Mouse (Mus musculus) urinary bladder, postnatal 36 days (tissue): ENCODE data around the gene Plch2.

ENCODE experiments used
- DNase-seq, 2 experiments: peaks; one replicate each; pipeline ENCODE4 v3.0.0; 2022; ENCODE audit warnings: low spot score in 2 of 2, mixed read lengths in 1 of 2

Gene Plch2

GRCm38 (mm10) chr4:154994876-154995275 is 61.7 kb downstream of the Plch2 start:
- no peak for DNase-seq

- DNase-seq: no peak
These were observed 69.8 kb downstream of the Plch2 start for GRCm38 (mm10) chr4:154986750-154987149.

DNA sequence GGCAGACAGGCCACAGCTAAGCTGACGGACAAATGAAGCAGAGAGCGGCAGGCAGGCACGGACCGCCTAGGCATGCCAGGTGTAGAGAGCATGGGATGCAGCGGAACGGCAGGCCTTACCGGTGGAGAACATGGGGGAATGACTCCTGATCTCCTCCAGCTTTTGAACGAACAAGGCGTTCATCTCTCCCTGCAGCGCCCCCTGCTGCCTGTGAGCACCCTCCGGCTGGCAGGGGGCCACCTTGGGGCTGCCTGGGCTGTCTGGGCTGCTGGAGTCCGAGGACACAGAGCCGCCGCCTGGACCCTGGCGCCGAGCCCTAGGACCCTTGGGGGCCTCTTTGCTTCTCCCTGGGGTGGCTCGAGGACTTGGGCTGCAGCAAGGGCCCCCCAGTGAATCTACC is 70.5 kb downstream of the Plch2 start:
- peak; percentile 41 to 64 for DNase-seq

- DNase-seq: no peak
These were observed 71.3 kb downstream of the Plch2 start for GRCm38 (mm10) chr4:154985151-154985777.

DNA sequence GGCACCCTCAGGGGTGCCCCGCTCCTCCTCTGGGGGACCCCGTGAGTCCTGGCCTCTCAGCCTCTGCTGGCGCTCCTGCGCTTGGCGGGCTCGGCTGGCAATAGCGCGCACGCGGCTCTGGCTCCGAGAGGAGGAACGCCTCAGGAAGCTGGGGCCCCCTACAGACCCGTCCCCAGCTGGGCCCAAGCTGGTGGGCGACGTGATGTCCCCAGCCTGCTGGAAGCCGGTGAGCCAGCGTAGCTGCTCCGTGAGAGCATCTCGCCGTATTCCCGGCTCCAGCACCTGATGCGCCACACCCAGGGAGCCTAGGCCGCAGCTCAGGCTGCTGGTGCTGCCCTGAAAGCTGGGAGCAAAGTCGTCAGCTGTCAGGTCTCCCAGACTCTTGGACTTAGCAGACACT is 72.8 kb downstream of the Plch2 start:
- no peak for DNase-seq

DNA sequence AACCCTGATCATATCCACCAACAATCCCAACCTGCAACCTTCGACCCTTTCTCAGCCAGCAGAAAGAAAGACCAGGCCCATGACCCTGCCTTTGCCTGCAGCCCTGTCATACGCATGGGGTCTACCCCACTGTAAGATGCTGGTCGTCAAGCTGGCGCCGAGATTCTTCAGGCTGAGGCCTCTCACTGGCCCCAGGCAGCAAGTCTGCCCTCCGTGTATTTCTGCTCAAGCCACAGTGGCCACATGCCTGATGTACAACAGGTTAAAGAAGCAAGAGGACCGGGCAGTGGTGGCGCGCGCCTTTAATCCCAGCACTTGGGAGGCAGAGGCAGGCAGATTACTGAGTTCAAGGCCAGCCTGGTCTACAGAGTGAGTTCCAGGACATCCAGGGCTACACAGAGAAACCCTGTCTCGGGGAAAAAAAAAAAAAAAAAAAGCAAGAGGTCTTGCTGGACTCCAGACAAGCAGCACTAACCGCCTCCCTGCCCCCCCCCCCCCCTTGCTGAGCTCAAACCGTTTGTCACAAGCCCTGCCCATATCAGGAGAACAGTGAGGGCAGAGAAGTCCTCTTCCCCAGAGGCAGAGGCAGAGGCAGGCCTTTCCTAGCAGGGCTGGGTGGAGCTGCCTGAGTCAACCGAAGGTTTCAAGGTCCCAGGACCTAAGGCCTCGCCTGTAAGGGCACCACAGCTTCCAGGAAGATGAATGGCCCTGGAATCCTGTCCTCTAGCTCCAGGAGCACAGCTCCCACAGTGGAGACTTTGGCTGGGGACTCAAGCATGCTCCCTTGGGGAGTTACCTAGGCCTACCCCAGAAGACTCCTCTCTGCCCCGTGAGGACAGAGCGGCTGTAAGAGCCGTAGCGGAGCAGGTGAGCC is 74.1 kb downstream of the Plch2 start:
- no peak for DNase-seq

- peak; percentile 51 to 56 for DNase-seq
These were observed 75.1 kb downstream of the Plch2 start for GRCm38 (mm10) chr4:154981530-154981929.

GRCm38 (mm10) chr4:154981076-154981475 is 75.5 kb downstream of the Plch2 start:
- DNase-seq: no peak

DNA sequence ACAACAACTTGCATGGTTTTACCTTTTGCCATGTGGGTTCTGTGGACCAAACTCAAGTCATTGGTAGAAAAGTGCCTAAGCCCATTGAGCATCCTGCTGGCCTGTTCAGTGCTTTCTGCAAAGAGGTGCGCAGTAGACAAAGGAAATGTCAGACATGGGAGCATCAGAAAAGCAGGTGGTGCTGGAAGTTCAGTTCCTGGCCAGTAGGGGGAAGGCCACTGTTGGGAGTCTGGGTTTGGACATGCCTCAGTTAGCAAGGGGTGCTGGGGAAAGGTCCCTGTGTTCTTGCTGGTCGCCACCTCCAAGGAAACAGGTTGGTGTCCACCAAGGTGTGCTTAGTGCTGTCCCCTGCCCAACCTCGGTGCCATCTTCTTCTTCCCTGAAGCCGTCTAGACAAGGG is 76.5 kb downstream of the Plch2 start:
- DNase-seq: no peak

DNA sequence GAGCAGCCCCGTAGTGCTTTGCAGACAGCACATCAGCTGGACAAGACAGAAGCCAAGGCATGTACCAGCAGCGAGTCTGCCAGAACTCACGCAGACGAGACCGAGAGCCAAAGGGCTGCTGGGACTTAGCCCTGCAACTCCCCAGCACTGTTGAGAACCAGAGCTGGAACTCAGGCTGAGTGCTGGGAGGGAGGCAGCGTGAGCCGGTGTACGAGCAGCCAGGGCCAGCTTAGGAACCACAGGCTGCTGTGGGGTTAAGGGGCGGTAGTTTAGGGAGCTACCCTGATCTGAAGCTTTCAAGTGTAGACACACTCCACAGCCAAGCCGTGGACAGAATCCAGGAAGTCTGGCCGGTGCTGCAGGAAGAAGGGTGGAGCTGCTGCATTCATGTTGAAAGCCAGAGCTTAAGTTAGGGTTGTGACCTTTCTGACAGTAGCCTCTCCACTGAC is 82.4 kb downstream of the Plch2 start:
- DNase-seq: peak in 1 of 2 experiments; percentile 48

GRCm38 (mm10) chr4:154972546-154972945 is 84.0 kb downstream of the Plch2 start:
- DNase-seq: no peak

DNA sequence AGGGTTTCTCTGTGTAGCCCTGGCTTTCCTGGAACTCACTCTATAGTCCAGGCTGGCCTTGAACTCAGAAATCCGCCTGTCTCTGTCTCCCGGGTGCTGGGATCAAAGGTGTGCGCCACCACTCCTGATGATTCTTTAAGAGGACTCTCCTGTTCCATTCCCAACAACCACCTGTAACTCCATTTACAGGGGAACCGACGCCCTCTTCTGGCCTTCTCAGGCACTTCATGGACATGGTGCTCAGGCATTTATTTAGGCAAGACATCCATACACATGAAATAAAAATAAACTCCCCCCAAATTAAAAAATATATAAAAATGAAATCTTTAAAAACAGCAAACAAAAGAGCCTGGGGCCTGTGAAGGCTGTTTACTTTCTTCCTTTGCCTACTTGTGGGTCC is 89.4 kb downstream of the Plch2 start:
- DNase-seq: no peak

- DNase-seq: no peak
These were observed 90.7 kb downstream of the Plch2 start for GRCm38 (mm10) chr4:154965856-154966255.

- no peak for DNase-seq
These were observed 91.9 kb downstream of the Plch2 start for GRCm38 (mm10) chr4:154964581-154965235.

GRCm38 (mm10) chr4:154963901-154964580 is 92.5 kb downstream of the Plch2 start, which contains the start of gene Pank4:
Gene Pank4, plus strand, starts transcription at chr4:154964123.
- peak; percentile 83 to 91 for DNase-seq

DNA sequence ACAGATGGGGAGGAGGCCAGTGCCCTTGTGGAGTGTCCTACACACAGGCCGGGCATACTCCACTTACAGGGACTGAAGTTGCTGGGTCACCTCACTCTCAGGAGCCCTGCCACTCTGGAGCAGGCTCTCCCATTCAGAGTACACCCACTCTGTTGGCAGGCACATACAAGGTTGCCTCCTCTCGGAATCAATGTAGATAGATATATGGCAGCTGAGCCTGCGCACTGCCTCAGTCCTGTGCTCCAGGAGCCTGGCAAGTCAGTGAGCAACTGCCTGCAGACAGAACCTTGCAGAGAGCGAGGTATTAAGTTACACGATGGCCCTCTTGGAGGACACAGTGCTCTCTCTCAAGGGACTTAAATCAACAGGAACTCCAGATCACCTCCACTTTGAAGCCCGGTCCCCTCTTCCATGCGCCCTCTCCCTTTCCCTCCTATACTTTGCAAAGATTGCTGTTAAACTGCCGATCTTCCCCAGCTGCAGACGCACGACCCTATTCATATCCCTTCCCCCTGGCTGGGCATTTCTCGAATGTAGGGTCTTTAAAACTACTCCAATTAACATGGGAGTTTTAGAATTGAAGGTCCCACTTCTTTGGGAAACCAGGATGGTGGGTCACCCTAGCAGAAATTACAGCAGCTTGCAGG is 93.3 kb downstream of the Plch2 start:
- no peak for DNase-seq

GRCm38 (mm10) chr4:154962683-154963082 is 93.9 kb downstream of the Plch2 start:
- DNase-seq: no peak

DNA sequence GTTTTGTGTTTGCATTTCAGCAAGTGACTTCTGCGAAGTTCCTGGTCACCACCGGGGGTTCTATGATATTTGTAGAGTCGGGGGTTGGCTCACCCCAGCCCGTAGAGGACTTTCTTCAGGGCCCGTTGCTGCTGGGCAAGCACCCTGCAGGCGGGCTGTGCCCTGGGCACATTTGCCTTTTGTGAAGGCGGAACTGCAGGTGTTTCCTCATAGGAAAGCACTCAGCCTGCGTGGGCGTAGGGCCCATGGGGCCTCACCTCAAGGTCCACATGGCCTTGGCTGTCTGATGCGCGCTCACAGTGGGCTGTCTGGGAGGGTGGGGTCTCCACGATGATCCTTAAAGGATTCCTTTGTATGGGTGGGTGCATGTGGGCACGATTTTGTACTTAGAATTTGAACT is 94.7 kb downstream of the Plch2 start:
- no peak for DNase-seq

GRCm38 (mm10) chr4:154961226-154961738 is 95.3 kb downstream of the Plch2 start:
- no peak for DNase-seq

- no peak for DNase-seq
These were observed 95.8 kb downstream of the Plch2 start, which contains the start of gene Hes5 for GRCm38 (mm10) chr4:154960690-154961225. Gene Hes5, plus strand, starts transcription at chr4:154960923.
